Mouse (Mus musculus): ENCODE data around the gene Faim2.

DNA sequence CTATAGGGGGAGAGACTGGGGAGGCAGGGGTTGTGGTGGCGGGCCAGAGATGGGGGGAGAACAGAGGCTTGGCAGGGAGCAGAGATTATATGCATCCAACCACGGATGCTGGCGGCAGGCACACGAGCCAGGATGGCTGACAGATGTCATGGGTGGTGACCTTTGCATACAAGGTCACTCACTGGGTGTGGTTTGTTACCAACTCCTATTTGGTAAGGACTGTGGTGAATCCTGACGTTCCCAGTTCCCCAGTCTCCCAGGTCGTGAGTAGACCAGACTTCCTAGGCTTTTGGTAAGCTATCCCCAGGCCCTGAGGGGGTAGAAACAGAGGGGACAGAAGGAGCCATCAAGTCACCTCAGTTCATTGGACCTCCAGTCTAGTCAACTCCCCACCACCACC, 40.7 kb upstream of the Faim2 start:
- no peak for TF ChIP-seq CHD2 (IDR thresholded peaks at IDR 0.05; ENCODE audit: low read depth, low read length)
- no peak for TF ChIP-seq HCFC1 (IDR thresholded peaks at IDR 0.05; ENCODE audit: borderline replicate concordance, insufficient read depth, low read length)
- TF ChIP-seq ZNF384 (IDR thresholded peaks at IDR 0.05; ENCODE audit: low read depth, low read length): no peak
